Mouse (Mus musculus): ENCODE results near the gene Slc25a54.

Gene Slc25a54

DNA sequence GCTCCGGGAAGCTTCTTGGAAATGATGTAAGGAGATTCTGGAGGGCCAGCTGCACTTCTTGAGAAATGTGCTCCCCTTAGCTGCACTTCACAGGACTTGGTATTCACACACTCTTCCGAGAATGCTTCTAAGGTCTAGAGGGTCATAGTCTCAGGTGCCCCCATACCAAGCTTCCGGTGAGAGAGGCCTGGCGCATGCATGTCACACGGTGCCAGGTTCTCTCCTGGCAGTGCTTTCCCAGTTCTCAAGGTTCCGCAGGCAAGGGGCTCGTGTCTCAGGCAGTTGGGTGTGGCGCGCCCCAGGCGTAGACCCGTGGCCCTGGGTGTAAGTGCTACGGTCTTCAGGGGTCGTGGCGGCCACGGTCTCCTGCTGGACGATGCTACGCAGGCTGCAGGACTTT, at the start of gene Slc25a54:
Slc25a54 (plus strand) TSS at position 301 of the 400 bp plus-strand sequence.
- DNase-seq (ENCODE audit: low spot score) = no peak

DNA sequence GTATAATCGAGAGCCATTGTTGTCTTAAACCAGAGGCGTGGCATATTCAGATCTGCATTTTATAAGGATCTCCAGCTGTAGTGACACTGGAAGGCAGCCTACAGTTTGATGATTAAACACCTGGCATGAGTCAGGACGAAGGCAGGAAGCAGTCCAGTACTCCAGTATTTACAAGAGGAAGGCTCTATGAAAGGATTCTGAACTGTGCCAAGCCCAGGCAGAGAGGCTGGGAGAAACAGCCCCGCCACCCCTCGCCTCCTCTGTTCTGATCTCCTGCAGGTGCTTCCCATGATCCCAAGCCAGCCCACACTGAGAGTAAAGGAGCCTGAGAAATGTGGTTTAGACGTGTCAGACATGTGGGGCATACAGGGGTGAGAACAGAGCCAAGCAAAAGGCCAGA, 49.5 kb upstream of the Slc25a54 start:
- no peak for DNase-seq (ENCODE audit: low spot score)

DNA sequence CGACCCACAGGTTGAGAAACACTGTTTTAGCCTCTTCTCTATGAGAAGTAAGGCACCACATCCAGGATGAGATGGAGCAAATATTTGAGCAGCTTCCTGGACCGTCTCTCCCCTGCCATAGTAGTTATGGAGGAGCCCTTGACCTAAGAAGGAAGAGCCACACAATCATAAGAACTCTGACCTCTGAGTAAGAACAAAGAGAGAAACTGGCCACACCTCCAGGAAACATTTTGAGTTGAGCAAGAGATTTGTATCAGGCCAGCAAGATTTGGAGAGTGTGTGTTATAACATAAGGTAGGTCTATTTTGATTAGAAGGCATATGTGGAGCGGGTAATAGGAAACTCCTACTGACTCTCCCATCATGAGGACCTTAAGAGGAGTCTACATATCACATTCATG, 48.6 kb upstream of the Slc25a54 start:
- no peak for DNase-seq (ENCODE audit: low spot score)

DNA sequence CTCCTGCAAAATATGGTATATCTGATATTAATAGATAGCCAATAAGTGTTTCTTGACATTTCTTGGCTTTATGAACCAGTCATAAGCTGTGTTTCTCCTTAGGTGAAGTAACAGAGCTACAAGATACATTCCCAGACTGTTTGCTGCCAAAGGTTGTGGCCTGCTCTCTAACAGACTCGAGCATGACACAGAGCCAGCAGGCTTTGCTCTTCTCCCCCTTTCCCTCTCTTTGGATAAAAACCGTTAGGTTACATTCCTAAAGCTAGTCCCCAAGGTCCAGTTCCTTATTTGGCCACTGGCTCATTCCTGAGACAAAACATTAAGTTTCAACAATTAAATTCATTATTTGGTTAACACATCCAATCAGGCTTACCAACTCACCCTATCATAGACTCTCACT, 48.0 kb upstream of the Slc25a54 start:
- DNase-seq (ENCODE audit: low spot score) = no peak

DNA sequence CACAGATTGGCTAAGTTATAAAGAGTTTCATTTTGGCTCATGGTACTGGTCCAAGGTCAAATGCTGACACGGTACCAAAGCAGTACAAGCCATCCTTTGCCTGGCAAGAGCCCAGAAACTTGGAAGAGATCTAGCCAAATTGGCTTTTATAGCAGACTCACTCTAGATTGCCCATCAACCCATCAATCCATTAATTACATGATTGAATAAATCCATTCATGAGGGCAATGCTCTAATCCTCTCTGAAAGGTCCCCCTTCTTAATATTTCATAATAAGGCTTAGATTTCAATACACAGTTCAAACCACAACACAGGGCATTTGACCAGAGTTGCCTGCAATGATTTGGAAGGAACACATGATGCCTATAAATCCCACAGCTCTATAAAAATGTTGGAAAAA, 45.9 kb upstream of the Slc25a54 start:
- no peak for DNase-seq (ENCODE audit: low spot score)

DNA sequence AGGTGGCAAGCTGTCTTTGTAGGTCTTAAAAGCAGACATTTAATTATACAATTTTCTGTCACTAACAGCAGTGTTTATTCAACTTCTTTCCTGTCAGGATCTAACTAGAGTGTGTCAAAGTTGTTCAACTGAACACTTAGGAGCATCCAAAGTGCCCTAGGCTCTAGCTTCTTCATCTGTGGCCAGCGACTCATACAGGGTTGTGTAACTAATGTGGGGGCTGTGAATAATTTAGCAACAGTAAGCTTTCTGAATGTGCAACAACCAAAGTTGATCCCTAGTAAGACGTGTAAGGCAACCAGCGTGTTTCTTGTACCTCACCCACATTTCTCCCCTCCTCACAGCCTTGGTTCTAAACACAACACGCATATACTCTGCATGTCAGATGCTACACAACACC, 39.4 kb upstream of the Slc25a54 start:
- DNase-seq (ENCODE audit: low spot score) = no peak

DNA sequence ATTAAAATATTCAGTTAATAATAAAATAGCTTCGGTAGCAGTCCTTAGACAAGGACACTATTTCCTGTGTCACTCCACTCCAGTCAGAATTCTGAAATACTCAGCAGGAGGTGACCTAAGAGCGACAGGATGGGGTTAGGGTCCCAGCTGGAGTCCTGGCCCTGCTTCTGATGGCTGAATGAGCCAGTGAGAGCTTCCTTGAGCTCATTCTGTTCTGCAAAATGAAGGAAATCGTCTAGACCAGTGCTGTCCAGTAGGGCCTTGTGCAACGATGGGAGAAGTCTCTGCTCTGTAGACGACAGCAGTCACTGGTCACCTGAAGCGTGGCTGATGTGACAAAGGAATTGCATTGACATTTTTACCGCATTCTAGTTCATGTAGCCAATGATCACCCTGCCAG, 36.9 kb upstream of the Slc25a54 start:
- DNase-seq (ENCODE audit: low spot score) = no peak

DNA sequence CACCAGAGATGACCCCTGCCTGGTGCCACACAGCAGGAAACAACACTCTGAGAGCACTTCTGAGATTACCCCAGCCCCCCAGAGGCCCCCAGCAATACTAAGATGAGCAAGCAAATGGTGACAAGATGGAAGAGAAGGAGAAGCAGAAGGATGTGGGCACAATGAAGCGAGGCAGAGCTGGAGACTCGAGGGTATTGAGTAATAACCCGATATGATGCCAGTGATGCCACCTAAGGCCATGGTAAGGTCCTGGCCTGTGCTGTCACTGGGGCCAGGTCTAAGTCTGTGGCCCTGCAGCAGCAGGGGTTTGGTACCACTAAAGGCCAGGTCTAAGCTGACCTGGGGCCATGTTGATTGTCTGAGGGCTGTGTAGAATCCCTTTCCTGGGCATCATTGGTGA, 33.8 kb upstream of the Slc25a54 start:
- DNase-seq (ENCODE audit: low spot score) = no peak

DNA sequence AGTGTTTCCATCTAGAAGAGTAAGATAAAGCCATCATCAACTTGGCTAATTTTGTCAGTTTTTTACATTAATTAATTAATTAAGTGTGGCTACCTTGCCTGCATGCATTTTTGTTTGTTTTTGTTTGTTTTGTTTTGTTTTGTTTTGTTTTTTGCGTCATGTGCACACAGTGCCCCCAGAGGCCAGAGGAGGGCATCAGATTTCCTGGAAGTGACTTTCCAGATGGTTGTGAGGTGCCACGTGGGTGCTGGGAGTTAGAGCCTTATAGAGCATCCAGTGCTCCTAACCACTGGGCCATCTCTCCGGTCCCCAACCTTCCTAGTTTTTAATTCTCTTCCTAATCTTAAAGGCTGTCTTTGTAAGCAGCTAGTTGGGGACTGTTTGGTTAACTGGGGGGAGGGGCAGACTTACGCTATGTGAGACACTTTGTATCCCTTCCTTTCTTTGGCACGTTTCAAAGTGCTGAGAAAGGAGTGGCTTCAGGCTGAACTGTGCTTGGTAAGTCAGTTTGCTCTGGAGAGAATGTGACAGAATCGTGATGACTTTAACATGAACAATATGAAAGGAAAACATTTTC, 32.5 kb upstream of the Slc25a54 start:
- DNase-seq (ENCODE audit: low spot score) = no peak

DNA sequence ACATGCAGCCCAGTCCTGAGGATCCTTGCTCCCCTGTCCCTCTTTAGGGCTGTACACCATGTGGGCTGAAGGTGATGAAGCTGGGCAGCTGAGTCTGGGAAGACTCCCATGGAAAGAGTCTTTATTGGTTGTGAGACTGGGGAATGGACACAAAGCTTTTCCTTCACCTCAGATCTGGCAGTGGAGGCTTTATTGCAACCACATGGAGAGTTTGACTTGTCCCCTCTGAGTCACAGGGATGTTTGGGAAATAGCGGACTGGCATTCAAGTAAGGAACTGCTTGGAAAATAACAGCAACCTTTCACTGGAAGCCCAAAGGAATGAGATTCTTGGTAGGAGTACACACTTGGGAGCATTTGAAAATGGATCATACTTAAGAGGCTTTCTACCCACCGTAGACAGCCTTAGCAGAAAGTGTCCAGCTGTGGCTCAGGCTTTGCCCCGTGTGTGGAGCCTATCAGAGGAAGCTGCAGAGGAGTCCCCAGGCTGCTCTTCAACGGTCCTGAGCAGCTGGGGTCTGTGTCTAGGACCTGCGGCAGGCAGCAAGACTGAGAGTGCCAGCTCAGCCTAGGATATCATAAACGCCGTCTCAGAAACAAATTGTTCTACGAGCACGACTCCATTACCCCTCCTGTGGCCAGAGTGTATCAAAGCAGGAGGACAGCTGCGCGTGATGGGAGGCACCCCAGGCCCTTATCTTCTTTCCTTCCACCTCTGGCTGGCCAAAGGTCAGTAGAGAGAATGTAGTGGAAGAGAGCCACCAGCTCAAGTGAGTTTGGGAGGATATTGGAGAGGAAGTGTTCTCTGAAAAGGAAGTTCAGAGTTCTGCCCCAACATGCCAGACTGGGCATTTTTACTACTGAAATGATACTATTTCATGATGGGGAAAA, 29.0 kb upstream of the Slc25a54 start:
- DNase-seq (ENCODE audit: low spot score) = no peak

DNA sequence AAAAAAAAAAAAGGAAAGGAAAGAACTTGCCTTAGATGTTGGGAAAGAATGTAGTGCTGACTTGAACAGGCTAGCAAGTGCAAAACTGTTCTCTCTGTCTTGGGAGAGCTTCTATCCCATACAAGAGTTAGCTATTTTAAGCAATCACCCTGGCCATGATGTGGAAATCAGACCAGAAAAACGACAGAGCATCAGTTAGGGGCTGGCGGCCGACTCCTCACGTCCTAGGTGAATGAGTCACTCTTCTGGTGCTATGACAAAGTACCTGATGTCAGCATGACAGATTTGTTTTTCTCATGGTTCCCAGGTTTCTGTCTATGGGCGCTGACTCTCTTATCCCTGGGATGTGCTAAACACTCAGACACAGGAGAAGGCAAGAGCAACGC, 28.3 kb upstream of the Slc25a54 start:
- no peak for DNase-seq (ENCODE audit: low spot score)

DNA sequence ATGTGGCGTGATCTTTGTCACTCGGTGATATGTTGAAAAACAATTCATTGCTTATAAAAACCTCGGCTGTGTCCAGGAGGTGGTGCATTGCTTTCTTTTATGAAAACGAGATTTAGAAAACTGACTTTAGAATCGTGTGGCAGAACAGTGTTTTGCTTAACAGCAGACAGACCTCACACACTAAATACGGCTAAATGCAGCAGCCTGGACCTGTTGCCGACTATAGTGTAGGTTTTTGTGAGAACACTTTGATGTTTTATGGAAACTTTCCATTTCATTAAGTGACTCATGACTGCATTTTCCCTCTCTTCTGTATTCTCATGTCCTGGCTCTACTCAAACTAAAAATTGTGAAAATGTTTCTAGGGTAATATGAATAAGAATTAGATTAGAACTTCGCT, 20.4 kb upstream of the Slc25a54 start:
- DNase-seq (ENCODE audit: low spot score) = no peak

DNA sequence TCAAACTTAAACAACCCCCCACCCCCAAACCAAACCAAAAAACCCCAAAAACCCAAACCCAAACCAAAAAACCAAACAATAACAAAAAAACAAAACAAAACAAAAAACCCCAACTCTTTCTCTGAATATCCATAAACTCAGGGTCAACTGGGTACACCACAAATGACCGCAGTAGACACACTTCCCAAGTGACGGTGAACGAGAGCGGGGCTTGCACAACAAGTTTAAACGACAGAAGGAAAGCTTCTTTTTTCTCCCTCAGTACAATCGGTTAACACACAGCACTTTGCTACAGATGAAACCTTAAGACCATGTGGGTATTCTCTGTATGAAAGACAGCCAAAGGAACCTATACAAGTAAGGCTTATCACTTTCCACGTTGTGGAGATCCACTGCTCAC, 17.9 kb upstream of the Slc25a54 start:
- DNase-seq (ENCODE audit: low spot score) = no peak

DNA sequence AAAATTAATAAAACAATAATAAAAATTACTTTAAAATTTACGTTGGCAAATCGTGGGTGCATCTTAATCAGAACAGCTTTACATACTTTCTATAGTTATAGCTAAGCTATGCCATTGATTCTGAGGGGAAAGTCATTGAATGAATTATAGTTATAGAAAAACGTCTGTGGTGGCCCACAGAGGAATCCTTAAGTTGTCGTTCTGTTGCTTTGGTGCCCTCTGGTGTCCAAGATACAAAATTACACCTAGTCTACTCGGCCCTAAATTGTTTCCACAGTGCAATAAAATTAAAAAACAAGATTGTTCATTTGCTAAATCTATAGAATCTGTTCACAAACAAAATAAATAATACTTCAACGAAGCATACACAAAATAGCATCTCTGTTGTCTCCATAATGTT, 17.3 kb upstream of the Slc25a54 start:
- no peak for DNase-seq (ENCODE audit: low spot score)

DNA sequence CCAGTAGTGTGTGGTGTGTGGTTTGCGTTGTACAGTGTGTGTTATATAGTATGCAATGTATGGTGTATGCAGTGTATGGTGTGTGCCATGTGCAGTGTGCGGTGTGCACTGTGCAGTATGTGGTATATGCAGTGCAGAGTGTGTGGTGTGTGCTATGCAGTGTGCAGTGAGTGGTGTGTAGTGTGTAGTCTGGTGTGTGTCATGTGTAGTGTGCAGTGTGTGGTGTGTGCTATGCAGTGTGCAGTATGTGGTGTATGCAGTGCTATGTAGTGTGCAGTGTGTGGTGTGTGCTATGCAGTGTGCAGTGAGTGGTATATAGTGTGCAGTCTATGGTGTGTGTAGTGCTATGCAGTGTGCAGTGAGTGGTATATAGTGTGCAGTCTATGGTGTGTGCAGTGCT, 4.1 kb downstream of the Slc25a54 start:
- DNase-seq (ENCODE audit: low spot score) = no peak

DNA sequence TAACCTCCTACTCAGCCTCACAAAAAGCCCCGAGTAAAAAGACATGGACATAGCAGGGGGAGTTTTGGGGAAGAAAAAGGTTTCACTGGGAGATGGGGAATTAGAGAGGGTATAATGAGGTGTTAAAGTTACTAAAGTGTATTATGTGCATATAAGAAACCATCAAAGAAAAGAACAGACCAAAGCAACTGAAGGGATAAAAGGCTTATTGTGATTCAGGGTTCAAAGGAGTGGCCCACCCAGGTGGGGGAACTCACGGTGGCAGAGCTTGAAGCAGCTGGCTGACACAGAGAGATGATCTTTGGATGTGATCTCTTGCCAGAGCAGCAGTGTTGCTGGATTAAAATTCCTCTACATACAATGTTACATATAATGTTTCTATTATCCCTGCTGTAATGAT, 8.2 kb downstream of the Slc25a54 start:
- no peak for DNase-seq (ENCODE audit: low spot score)

DNA sequence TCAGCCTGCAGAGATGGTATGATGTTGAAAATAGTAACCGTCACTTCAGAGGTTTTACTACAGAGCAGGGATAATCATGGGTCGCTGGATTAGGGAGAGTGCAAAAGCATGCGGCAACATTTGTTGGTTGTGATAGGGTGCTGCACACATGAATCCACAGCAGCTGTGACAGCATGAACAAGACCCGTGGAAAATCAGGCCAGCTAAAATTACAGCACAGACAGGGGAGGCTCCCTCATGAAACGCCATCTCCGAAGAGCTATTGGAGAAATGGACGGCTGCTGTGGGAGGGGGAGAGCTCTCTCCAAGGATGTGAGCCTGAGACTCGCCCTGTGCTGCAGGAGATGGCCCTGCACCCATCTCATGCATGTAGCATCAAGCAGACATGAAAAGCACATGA, 24.4 kb downstream of the Slc25a54 start:
- DNase-seq (ENCODE audit: low spot score) = no peak

DNA sequence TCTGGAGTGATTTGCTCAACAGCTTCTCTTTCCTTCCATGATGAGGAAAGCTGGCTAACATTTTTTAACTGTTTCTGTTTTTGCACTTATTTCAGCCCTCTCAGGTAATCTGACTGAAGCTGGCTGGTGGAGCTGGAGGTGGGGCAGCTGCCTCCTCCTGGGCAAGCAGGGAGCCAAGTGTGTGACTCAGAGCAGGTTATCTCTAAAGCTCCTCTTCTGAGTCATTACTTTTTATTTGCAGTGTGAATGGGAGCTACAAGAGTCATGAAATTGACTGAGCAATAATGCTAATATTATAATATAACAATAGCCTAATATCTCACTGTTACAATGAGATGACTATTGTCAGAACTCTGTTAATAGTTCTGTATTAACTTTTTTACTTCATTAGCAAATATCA, 36.9 kb downstream of the Slc25a54 start:
- DNase-seq (ENCODE audit: low spot score) = no peak

DNA sequence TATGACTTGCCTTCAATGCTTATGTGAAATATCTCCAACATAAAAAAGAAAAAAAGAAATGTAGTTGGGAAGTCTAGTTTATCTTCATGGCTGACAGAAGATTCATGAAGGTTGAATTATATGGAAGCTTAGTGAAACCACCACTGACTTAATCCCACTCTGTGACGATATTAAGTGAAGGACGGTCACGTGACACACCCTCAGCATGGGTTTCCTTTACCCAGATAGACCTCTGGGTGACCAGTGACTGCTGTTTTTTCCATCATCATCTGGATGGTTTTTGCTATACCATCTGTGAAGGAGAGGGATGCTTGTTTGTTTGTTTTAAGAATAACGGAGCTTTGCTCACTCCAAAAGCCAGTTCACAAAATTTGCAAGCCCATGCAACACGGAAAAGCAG, 39.3 kb downstream of the Slc25a54 start:
- DNase-seq (ENCODE audit: low spot score) = no peak

DNA sequence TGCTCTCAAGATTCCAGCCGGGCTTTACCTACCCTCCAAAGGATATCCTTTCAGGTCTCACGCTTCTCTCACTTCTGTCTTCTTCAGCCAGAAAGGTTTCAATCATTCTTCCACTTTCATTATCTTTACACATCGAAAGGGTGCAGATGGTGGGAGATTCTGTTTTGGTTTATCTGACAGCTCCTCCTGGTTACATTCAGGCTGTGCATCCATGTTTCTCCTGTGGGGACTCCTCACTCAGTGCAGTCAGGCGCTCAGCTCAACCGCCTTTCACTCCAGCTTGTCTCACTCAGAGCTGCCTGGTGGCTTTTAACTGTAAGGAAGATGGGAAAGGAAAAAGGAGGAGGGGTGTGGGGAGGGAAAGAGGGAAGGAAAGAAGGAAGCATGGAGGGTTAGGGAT, 39.7 kb downstream of the Slc25a54 start:
- no peak for DNase-seq (ENCODE audit: low spot score)

DNA sequence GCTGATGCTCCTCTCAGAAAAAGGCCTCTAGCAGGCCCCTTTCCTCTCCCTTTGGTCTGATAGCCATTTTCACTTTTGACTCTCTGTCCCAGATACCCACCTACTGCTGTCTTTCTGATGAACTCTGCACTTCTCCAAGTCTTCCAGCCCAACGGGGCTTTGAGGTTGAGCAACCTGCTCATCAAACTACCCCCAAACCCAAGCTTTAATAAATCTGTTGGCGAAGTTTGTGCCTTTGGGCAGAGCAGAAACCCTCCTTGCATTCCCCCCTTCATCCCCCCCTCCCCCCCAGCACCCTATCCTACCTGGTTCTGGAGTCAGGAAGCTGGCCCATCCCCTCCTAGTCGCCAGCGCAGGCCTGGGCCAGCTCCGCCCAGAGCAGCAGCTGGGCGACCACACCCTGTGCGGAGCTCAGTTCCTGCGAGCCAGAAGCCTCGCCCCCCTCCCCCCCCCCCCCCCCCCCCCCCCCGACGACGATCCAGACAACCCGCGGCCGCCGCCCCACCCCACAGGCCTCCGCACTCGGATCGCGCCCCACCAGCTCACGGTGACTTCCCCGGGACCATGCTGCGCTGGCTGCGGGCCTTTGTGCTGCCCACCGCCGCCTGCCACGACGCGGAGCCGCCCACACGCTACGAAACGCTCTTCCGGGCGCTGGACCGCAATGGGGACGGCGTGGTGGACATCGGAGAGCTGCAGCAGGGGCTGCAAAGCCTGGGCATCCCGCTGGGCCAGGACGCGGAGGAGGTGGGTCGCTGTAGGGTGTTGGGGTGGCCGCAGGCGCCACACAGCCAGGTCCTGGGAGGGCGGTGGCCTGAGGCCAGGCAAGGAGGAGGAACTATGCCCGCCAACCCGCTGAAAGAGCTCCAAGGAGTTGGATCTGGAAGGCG, 42.6 kb downstream of the Slc25a54 start, which contains the start of gene Slc25a24:
Slc25a24 (plus strand) TSS at position 509 of the 890 bp plus-strand sequence.
- DNase-seq (ENCODE audit: low spot score) = peak; percentile 30

DNA sequence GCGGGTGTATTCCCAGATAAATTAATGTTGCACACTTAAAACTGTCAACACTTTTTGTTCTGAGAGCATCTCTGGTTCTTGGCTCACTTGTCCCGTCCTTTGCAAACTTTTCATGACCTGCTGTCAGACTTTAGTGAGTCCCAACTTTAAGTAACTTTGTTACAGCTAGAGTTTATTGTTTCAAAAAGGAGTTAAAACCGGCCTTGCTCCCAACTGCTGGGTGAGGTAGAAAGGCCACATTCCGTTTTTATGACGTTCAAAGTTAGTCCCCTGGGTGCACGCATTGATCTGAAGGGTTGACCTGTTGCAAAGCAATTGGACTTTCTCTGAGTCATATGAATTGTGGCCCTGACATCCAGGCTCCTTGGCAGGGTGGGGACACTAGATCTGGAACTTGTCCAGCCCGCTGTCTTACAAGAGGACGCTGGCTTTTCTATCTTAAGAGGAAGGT, 43.3 kb downstream of the Slc25a54 start:
- DNase-seq (ENCODE audit: low spot score) = peak; percentile 19

DNA sequence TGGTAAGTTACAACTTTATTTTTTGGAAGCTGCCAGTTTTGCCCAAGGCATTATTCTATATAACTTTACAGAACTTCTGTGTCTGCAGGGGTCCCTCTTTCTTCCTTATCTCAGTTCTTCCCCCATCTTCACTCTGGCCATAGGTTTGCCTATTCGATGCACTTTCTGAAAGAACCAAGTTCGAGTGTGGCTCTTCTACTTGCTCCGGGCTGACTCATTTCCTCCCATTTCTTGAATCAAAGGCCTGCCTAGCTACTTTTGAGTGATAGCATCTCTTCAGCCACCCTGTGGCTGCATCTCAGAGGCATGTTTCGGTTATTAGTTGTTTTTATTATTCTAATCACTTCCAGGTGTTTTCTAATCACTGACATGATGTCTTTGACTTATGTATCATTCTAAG, 43.8 kb downstream of the Slc25a54 start:
- no peak for DNase-seq (ENCODE audit: low spot score)
